ENCODE assay signal across 17 mouse cellular contexts in the genomic region with DNA sequence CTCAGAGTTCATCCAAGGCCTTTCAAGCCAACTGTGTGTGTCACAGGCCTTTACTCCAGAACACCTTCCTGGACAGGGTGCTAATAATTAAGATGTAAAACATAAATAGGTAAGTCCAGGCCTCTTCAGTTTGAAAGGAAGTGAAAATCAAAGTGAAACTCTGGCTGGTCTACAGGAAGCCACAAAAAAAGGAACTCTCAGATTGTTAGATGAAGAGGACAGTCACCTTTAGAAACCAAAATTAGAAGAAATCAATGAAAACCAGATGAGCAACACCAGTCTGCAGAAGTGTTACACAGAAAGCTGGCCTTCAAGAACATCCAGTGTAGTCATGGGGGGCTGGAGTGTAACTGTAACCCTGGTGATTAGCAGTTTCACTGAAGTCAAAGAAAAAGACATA. TPM values are rescaled to one million over a fixed set of nuclear protein-coding genes. Genes with fewer than 3 reads are reported as not detected.
DNase-seq lines count a peak whose midpoint lies in the region; ATAC-seq and TF ChIP-seq lines count a peak whose summit lies in the region.
"Had no signal": no experiment of that assay in that cellular context is flagged by ENCODE, and none has a peak within 500 bp of the region (broad histone marks: within the 10 kb centered on the region; RNA-seq: fewer than 3 reads in every experiment).

No protein-coding gene starts in this region.

- no peaks in the 10 kb centered on the region for H3K79me2 ChIP-seq in CH12.LX (replicated peaks; ENCODE audit: control insufficient read depth, extremely low read depth, insufficient read depth, poor library complexity, severe bottlenecking)

- no peaks in the 10 kb centered on the region for H3K27me3 ChIP-seq in CH12.LX (replicated peaks)
- H3K27me3 ChIP-seq: embryonic facial prominence, embryonic 12.5 days; forebrain, embryonic 15.5 days; heart, embryonic 12.5 days; hindbrain, embryonic 15.5 days had no signal

- peak overlapping the region; percentile 47 for H3K27ac ChIP-seq in CH12.LX (ENCODE audit: insufficient read depth, low read depth)
- H3K27ac ChIP-seq: embryonic facial prominence, embryonic 12.5 days; forebrain, embryonic 15.5 days; hindbrain, embryonic 15.5 days had no signal

- peaks cover 55 to 77% of the 10 kb centered on the region in 2 experiments for H3K36me3 ChIP-seq in CH12.LX (replicated peaks in 1 of 2; ENCODE audit: control insufficient read depth in 1 of 2, insufficient read depth in 1 of 2, low read length in 1 of 2)

- H3K4me3 ChIP-seq in CH12.LX (replicated peaks in 1 of 3; ENCODE audit: low read depth in 2 of 3, low read length in 2 of 3, poor library complexity in 1 of 3), result no peak overlapping the region
- H3K4me3 ChIP-seq: embryonic facial prominence, embryonic 12.5 days; forebrain, embryonic 15.5 days; heart, embryonic 12.5 days; hindbrain, embryonic 15.5 days had no signal

- H3K4me1 ChIP-seq in CH12.LX (ENCODE audit: control insufficient read depth in 1 of 2, insufficient read depth in 2 of 2), result peaks cover 24 to 38% of the 10 kb centered on the region in 2 experiments
- H3K4me1 ChIP-seq: embryonic facial prominence, embryonic 12.5 days; forebrain, embryonic 15.5 days; heart, embryonic 12.5 days; hindbrain, embryonic 15.5 days had no signal

- DNase-seq in heart, adult 11 months, result peak; percentile 45
- DNase-seq in heart, postnatal 4 days, result no peak
- DNase-seq in CH12.LX (ENCODE audit: extremely low read depth), result peak; percentile 58
- no peak for DNase-seq in kidney, adult 11 months
- DNase-seq in cerebellum, adult 11-12 months, result no peak
- no peak for DNase-seq in urinary bladder, adult 18-20 months (ENCODE audit: low spot score in 2 of 2)
- DNase-seq: adrenal gland, adult 8-10 months; adrenal gland, postnatal 36 days; cerebellum, adult 11 months; cerebellum, adult 9-10 months; cerebellum, postnatal 25 days; gastrocnemius, postnatal 10 days had no signal

- TF ChIP-seq CTCF in CH12.LX (conservative IDR thresholded peaks at IDR 0.05 in 1 of 2, IDR thresholded peaks at IDR 0.05 in 1 of 2; ENCODE audit: low read depth in 2 of 2, low read length in 2 of 2), result no peak

- no peak for TF ChIP-seq RAD21 in CH12.LX (IDR thresholded peaks at IDR 0.05; ENCODE audit: low read depth, low read length)

- dilution Hi-C loops in CH12.LX (cut with MboI; ENCODE audit: extremely low pct_ligation_motif_present, extremely low pct_unique_long_range_greater_than_20kb, low sequenced_read_pairs), result no loop called here

- no peak for TF ChIP-seq POLR2A in CH12.LX (IDR thresholded peaks at IDR 0.05; ENCODE audit: low read depth, low read length)

- TF ChIP-seq EP300 in CH12.LX (IDR thresholded peaks at IDR 0.05; ENCODE audit: low read length), result peak; percentile 93

- ATAC-seq in megakaryocyte, adult 5-6 weeks (ENCODE audit: poor library complexity, severe bottlenecking), result peak; percentile 56
- ATAC-seq: forebrain, embryonic 15.5 days had no signal

- no peak overlapping the region for H3K9ac ChIP-seq in CH12.LX (ENCODE audit: insufficient read depth, low read depth)
- H3K9ac ChIP-seq: embryonic facial prominence, embryonic 12.5 days; forebrain, embryonic 15.5 days; heart, embryonic 12.5 days; hindbrain, embryonic 15.5 days had no signal

- H3K9me3 ChIP-seq in CH12.LX (replicated peaks; ENCODE audit: low read length), result no peaks in the 10 kb centered on the region
- H3K9me3 ChIP-seq: embryonic facial prominence, embryonic 12.5 days; forebrain, embryonic 15.5 days; heart, embryonic 12.5 days; hindbrain, embryonic 15.5 days had no signal

- in situ Hi-C loops in CH12.LX (cut with MboI; ENCODE audit: low pct_ligation_motif_present, low pct_unique_long_range_greater_than_20kb, low sequenced_read_pairs), result no loop called here

- H3K4me2 ChIP-seq in CH12.LX (ENCODE audit: insufficient read depth, low read depth, poor library complexity, severe bottlenecking), result no peak overlapping the region; the same call in 1 of the 2 replicates
- H3K4me2 ChIP-seq: embryonic facial prominence, embryonic 12.5 days; forebrain, embryonic 15.5 days; heart, embryonic 12.5 days; hindbrain, embryonic 15.5 days had no signal

TF ChIP-seq in CH12.LX, 34 proteins besides CTCF, POLR2A, EP300 and RAD21 (continues in another document):
- TF ChIP-seq PAX5 (IDR thresholded peaks at IDR 0.05; ENCODE audit: low read length) (no peak), ZMIZ1 (IDR thresholded peaks at IDR 0.05; ENCODE audit: low read depth, low read length) (no peak), MEF2A (IDR thresholded peaks at IDR 0.05; ENCODE audit: borderline replicate concordance, low read depth, low read length) (peak; percentile 78; the same call in 1 of the 2 replicates), BHLHE40 (IDR thresholded peaks at IDR 0.05; ENCODE audit: low read depth, low read length) (peak; percentile 50), ZKSCAN1 (IDR thresholded peaks at IDR 0.05; ENCODE audit: borderline replicate concordance, low read depth, low read length) (no peak), NRF1 (IDR thresholded peaks at IDR 0.05; ENCODE audit: low read depth, low read length) (no peak), ELF1 (IDR thresholded peaks at IDR 0.05; ENCODE audit: low read depth, low read length) (peak; percentile 41), CHD2 (IDR thresholded peaks at IDR 0.05; ENCODE audit: low read length) (0 out of 2 replicates have a peak, but pooled peaks have one; percentile 28), USF1 (IDR thresholded peaks at IDR 0.05; ENCODE audit: low read depth, low read length) (no peak), GABPA (IDR thresholded peaks at IDR 0.05; ENCODE audit: insufficient replicate concordance, low read depth, low read length) (no peak), HCFC1 (IDR thresholded peaks at IDR 0.05; ENCODE audit: low read depth, low read length) (peak; percentile 18; the same call in 1 of the 2 replicates), TCF12 (IDR thresholded peaks at IDR 0.05; ENCODE audit: low read depth, low read length) (0 out of 2 replicates have a peak, but pooled peaks have one; percentile 35), UBTF (IDR thresholded peaks at IDR 0.05; ENCODE audit: low read depth, low read length) (no peak), ZC3H11A (IDR thresholded peaks at IDR 0.05; ENCODE audit: low read depth, low read length) (no peak), ZNF384 (IDR thresholded peaks at IDR 0.05; ENCODE audit: low read depth, low read length) (peak; percentile 10; the same call in 1 of the 2 replicates), MAFK (IDR thresholded peaks at IDR 0.05; ENCODE audit: insufficient replicate concordance, low read length) (0 out of 2 replicates have a peak, but pooled peaks have one; percentile 38), SMC3 (IDR thresholded peaks at IDR 0.05; ENCODE audit: low read depth, low read length) (no peak), RCOR1 (conservative IDR thresholded peaks at IDR 0.05; ENCODE audit: low read depth, low read length) (0 out of 2 replicates have a peak, but pooled peaks have one; percentile 44), POLR2AphosphoS2 (IDR thresholded peaks at IDR 0.05; ENCODE audit: low read depth, low read length) (no peak), MXI1 (IDR thresholded peaks at IDR 0.05; ENCODE audit: low read depth, low read length) (no peak), JUN (IDR thresholded peaks at IDR 0.05; ENCODE audit: insufficient read depth, low read depth, low read length) (peak; percentile 69), ETS1 (conservative IDR thresholded peaks at IDR 0.05; ENCODE audit: low read depth, low read length) (peak; percentile 59; the same call in 1 of the 2 replicates), CHD1 (IDR thresholded peaks at IDR 0.05; ENCODE audit: low read depth, low read length) (no peak), TBP (conservative IDR thresholded peaks at IDR 0.05; ENCODE audit: low read depth, low read length) (no peak), E2F4 (IDR thresholded peaks at IDR 0.05; ENCODE audit: insufficient replicate concordance, low read depth, low read length) (no peak), USF2 (conservative IDR thresholded peaks at IDR 0.05; ENCODE audit: low read depth, low read length) (no peak), MYC (IDR thresholded peaks at IDR 0.05; ENCODE audit: low read depth, low read length) (0 out of 2 replicates have a peak, but pooled peaks have one; percentile 35), SIN3A (IDR thresholded peaks at IDR 0.05; ENCODE audit: low read length) (peak; percentile 70), MAX (IDR thresholded peaks at IDR 0.05; ENCODE audit: low read length) (0 out of 2 replicates have a peak, but pooled peaks have one; percentile 30), KAT2A (IDR thresholded peaks at IDR 0.05; ENCODE audit: insufficient replicate concordance, low read length) (no peak), MAZ (IDR thresholded peaks at IDR 0.05; ENCODE audit: low read depth, low read length) (0 out of 2 replicates have a peak, but pooled peaks have one; percentile 19), JUND (conservative IDR thresholded peaks at IDR 0.05; ENCODE audit: low read depth, low read length) (peak; percentile 81)

RNA-seq across cellular contexts. Expression of a gene that starts 10.5 kb away (rescaled TPM):
- 10 to 100 TPM; 33.4 to 33.9 TPM for total RNA-seq in heart, postnatal 4 days (2021)
- 36.4 and 36.9 TPM in 2 replicates for total RNA-seq in CH12.LX (2012; rRNA removed)
- 82.4 and 102 TPM in 2 replicates for total RNA-seq in CH12.LX (2014; rRNA removed)
- 40.6 and 42.7 TPM in 2 replicates for polyA plus RNA-seq in CH12.LX (2012; ENCODE audit: insufficient read length, low read depth)
- 48.1 and 59.7 TPM in 2 replicates for total RNA-seq in megakaryocyte, adult 5-6 weeks (2015)
- 70.6 and 82.9 TPM in 2 replicates for total RNA-seq in megakaryocyte, adult 5-6 weeks (2017)

RNA-seq across cellular contexts. Expression of a gene that starts 17.9 kb away (rescaled TPM):
- total RNA-seq in heart, postnatal 4 days (2021), result 10 to 100 TPM; 13.9 to 14.9 TPM
- total RNA-seq in CH12.LX (2012; rRNA removed), result 11.0 and 15.2 TPM in 2 replicates
- total RNA-seq in CH12.LX (2014; rRNA removed), result 27.8 and 30.4 TPM in 2 replicates
- polyA plus RNA-seq in CH12.LX (2012; ENCODE audit: insufficient read length, low read depth), result 45.0 and 45.9 TPM in 2 replicates
- 16.8 and 17.0 TPM in 2 replicates for total RNA-seq in megakaryocyte, adult 5-6 weeks (2015)
- total RNA-seq in megakaryocyte, adult 5-6 weeks (2017), result 19.0 and 30.9 TPM in 2 replicates

RNA-seq across cellular contexts. Expression of a gene that starts 28.5 kb away (rescaled TPM):
- 10 to 100 TPM; 18.7 to 19.6 TPM for total RNA-seq in heart, postnatal 4 days (2021)
- total RNA-seq in CH12.LX (2012; rRNA removed), result 115 and 117 TPM in 2 replicates
- 92.4 and 107 TPM in 2 replicates for total RNA-seq in CH12.LX (2014; rRNA removed)
- polyA plus RNA-seq in CH12.LX (2012; ENCODE audit: insufficient read length, low read depth), result 96.3 and 101 TPM in 2 replicates
- total RNA-seq in megakaryocyte, adult 5-6 weeks (2015), result 145 and 151 TPM in 2 replicates
- 55.1 and 81.9 TPM in 2 replicates for total RNA-seq in megakaryocyte, adult 5-6 weeks (2017)

RNA-seq across cellular contexts. Expression of a gene that starts 48.2 kb away (rescaled TPM):
- total RNA-seq in heart, postnatal 4 days (2021), result 1 to 10 TPM; 8.9 to 9.5 TPM
- 9.3 and 9.7 TPM in 2 replicates for total RNA-seq in CH12.LX (2012; rRNA removed)
- total RNA-seq in CH12.LX (2014; rRNA removed), result 26.6 TPM in 2 replicates
- 22.7 and 25.9 TPM in 2 replicates for polyA plus RNA-seq in CH12.LX (2012; ENCODE audit: insufficient read length, low read depth)
- 84.7 and 84.8 TPM in 2 replicates for total RNA-seq in megakaryocyte, adult 5-6 weeks (2015)
- 59.4 and 67.0 TPM in 2 replicates for total RNA-seq in megakaryocyte, adult 5-6 weeks (2017)

Comparison
In these comparisons a context has a peak if more than half of its experiments do, and no peak if none do; other contexts are left out.
1. DNase-seq: peak in heart, adult 11 months (single experiment) and CH12.LX (single experiment); none in heart, postnatal 4 days (single experiment), kidney, adult 11 months (single experiment), cerebellum, adult 11-12 months (single experiment) and urinary bladder, adult 18-20 months (0 of 2).